Mouse (Mus musculus) stomach, embryonic 14.5 days (tissue): ENCODE data around the gene Itgb7. TPM values are rescaled to one million over a fixed set of nuclear protein-coding genes. Genes with fewer than 3 reads are reported as not detected.

Experiments
- ATAC-seq: fragments of 200-750 bp; cut with Nextera tagmentation; 2 replicates; pipeline ENCODE4 v1.8.0; 2017; ENCODE audit warnings: low read depth, moderate TSS enrichment; ENCODE audit not compliant: insufficient number of reproducible peaks, insufficient read depth, low FRiP score
- H3K27ac ChIP-seq: fragments of 300-500 bp; sonication (generic); 2 replicates; pipeline ENCODE4 v1.5.1; 2014; ENCODE audit warnings: mild to moderate bottlenecking, low read length, moderate library complexity, mixed read lengths
- H3K27me3 ChIP-seq: fragments of 300-500 bp; sonication (generic); 2 replicates; pipeline ENCODE4 v1.6.1; 2014; ENCODE audit warnings: low read length, control low read depth, mixed read lengths; ENCODE audit not compliant: control insufficient read depth, insufficient read depth
- H3K36me3 ChIP-seq: fragments of 300-500 bp; sonication (generic); 2 replicates; pipeline ENCODE4 v1.6.1; 2014; ENCODE audit warnings: mild to moderate bottlenecking, control low read depth, low read length, moderate library complexity, mixed read lengths; ENCODE audit not compliant: control insufficient read depth, insufficient read depth
- H3K4me1 ChIP-seq: fragments of 300-500 bp; sonication (generic); 2 replicates; pipeline ENCODE4 v1.6.1; 2014; ENCODE audit warnings: low read length, control low read depth, mixed read lengths; ENCODE audit not compliant: control insufficient read depth, insufficient read depth
- H3K4me2 ChIP-seq: fragments of 300-500 bp; sonication (generic); replicated peaks from 2 replicates; pipeline ENCODE4 v1.6.1; 2014; ENCODE audit warnings: low read depth, low read length, control low read depth
- H3K4me3 ChIP-seq: fragments of 300-500 bp; sonication (generic); 2 replicates; pipeline ENCODE4 v1.5.1; 2014; ENCODE audit warnings: low read depth, low read length, control low read depth
- H3K9ac ChIP-seq: fragments of 300-500 bp; sonication (generic); replicated peaks from 2 replicates; pipeline ENCODE4 v1.6.1; 2014; ENCODE audit warnings: low read depth, mild to moderate bottlenecking, control low read depth, low read length, moderate library complexity, mixed read lengths
- H3K9me3 ChIP-seq: fragments of 300-500 bp; sonication (generic); 2 replicates; pipeline ENCODE4 v1.6.1; 2016; ENCODE audit warnings: low read depth, low read length, control low read depth; ENCODE audit not compliant: control insufficient read depth
- WGBS: fragments of 180-500 bp; shearing (Covaris S2); extraction: QIAGEN DNeasy Blood & Tissue Kit; methylation state at CpG from one replicate; pipeline ENCODE4 v1.1.7; 2014; 5-methylcytosine and 5-hydroxymethylcytosine counted together
- polyA plus RNA-seq: library from polyadenylated mRNA; unstranded; fragments of >200 nt; fragmentation: Nextera tagmentation; extraction: Ambion mirVana; gene quantifications from 2 replicates; pipeline ENCODE4 v1.2.1, GENCODE M21; 2014

The Itgb7 gene
- 5.8 and 9.9 TPM in 2 replicates for polyA plus RNA-seq

GRCm38 (mm10) chr15:102231748-102232147, at the start of gene Itgb7:
Gene Itgb7 (minus strand): TSS chr15:102231944.
- WGBS = 27% methylated on average over 6 of the region's 6 CpGs
- ATAC-seq = 0 out of 2 replicates have a peak, but pooled peaks have one; percentile 42
- no peaks in the 10 kb centered on the region for H3K27me3 ChIP-seq
- no peak within 1 kb of the TSS for H3K27ac ChIP-seq
- H3K4me2 ChIP-seq = 0 out of 2 replicates have a peak within 1 kb of the TSS, but pooled peaks have one; percentile 3
- peaks cover 28% of the 10 kb centered on the region for H3K4me1 ChIP-seq
- H3K9ac ChIP-seq = no peak within 1 kb of the TSS
- no peak within 1 kb of the TSS for H3K4me3 ChIP-seq
- H3K36me3 ChIP-seq = peaks cover 5% of the 10 kb centered on the region
- no peaks in the 10 kb centered on the region for H3K9me3 ChIP-seq

- no peak for ATAC-seq
- Histone ChIP-seq H3K9me3 (no peaks in the 10 kb centered on the region), H3K27ac (0 out of 2 replicates have a peak overlapping the region, but pooled peaks have one; percentile 89), H3K9ac (no peak overlapping the region), H3K4me3 (peak overlapping the region; percentile 81; the same call in 1 of the 2 replicates), H3K36me3 (peaks cover 10% of the 10 kb centered on the region), H3K27me3 (no peaks in the 10 kb centered on the region), H3K4me1 (peaks cover 11% of the 10 kb centered on the region; the same call in 1 of the 2 replicates), H3K4me2 (peak overlapping the region; percentile 89; the same call in 1 of the 2 replicates)
- 95% methylated on average over 19 of the region's 19 CpGs for WGBS
Observed at GRCm38 (mm10) chr15:102280623-102281022, 48.9 kb upstream of the Itgb7 start.

DNA sequence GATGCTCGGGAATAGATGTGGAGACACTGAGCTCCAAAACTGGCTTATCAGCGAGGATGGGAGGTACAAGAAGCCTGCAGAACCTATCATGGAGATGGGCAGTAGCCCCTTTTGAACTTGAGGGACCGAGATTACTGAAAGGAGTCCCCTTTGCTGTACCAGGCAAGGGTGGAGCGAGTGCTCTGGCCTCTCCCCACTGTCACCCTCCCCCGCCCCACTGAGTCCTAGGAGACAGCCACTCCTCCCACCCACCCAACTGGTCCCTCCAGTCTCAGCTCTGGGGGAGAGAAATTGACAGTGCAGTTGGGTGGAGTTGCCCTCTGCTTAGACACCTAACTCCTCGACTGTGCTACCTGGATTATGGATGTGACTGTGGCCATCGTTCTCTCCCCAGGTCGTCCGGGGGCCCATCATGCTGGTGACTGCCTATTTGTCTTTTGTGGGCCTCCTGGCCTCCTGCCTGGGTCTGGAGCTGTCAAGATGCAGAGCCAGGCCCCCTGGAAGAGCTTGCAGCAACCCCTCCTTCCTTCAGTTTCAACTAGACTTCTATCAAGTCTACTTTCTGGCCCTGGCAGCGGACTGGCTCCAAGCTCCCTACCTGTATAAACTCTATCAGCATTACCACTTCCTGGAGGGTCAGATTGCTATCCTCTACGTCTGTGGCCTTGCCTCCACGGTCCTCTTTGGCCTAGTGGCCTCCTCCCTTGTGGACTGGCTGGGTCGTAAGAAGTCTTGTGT, 48.2 kb upstream of the Itgb7 start:
- peak overlapping the region; percentile 80 for H3K9ac ChIP-seq
- H3K9me3 ChIP-seq = no peaks in the 10 kb centered on the region
- peak overlapping the region; percentile 89 for H3K4me2 ChIP-seq
- WGBS = 22% methylated on average over 13 of the region's 13 CpGs
- peaks cover 10% of the 10 kb centered on the region for H3K36me3 ChIP-seq
- peak overlapping the region; percentile 81 for H3K4me3 ChIP-seq
- peaks cover 11% of the 10 kb centered on the region; the same call in 1 of the 2 replicates for H3K4me1 ChIP-seq
- H3K27ac ChIP-seq = peak overlapping the region; percentile 89; the same call in 1 of the 2 replicates
- ATAC-seq = peak; percentile 20; the same call in 1 of the 2 replicates
- H3K27me3 ChIP-seq = no peaks in the 10 kb centered on the region

GRCm38 (mm10) chr15:102279092-102279782, 47.5 kb upstream of the Itgb7 start, which contains the start of gene Mfsd5:
Gene Mfsd5 (plus strand): TSS chr15:102279454.
- peak; percentile 95 for ATAC-seq
- peaks cover 11% of the 10 kb centered on the region; the same call in 1 of the 2 replicates for H3K4me1 ChIP-seq
- H3K9ac ChIP-seq = peak within 1 kb of the TSS; percentile 80
- H3K9me3 ChIP-seq = no peaks in the 10 kb centered on the region
- no peaks in the 10 kb centered on the region for H3K27me3 ChIP-seq
- H3K27ac ChIP-seq = peak within 1 kb of the TSS; percentile 89; the same call in 1 of the 2 replicates
- peak within 1 kb of the TSS; percentile 81 for H3K4me3 ChIP-seq
- peaks cover 10% of the 10 kb centered on the region for H3K36me3 ChIP-seq
- WGBS = under 1% methylated on average over 65 of the region's 65 CpGs
- H3K4me2 ChIP-seq = peak within 1 kb of the TSS; percentile 89

DNA sequence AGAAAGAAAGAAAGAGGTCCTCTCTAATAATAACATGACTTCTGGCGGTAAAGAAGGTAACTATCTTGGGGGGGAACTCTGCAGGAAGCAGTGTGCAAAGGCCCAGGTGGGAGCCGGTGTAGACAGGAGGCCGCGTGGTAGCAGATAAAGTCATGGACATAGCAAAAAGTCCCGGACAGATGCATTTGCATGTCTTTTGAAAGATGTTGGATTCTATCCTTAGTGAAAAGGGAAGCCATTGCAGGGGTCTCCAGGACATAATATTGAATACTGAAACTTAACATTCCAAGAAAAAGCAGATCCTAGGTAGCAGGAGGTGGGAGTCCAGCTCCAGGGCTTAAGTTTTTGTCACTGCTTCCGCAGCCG, 47.0 kb upstream of the Itgb7 start:
- WGBS = 27% methylated on average over 7 of the region's 7 CpGs
- no peak for ATAC-seq
- H3K9ac ChIP-seq = peak overlapping the region; percentile 80; the same call in 1 of the 2 replicates
- H3K27me3 ChIP-seq = no peaks in the 10 kb centered on the region
- H3K4me2 ChIP-seq = peak overlapping the region; percentile 84
- peak overlapping the region; percentile 89; the same call in 1 of the 2 replicates for H3K27ac ChIP-seq
- peaks cover 11% of the 10 kb centered on the region; the same call in 1 of the 2 replicates for H3K4me1 ChIP-seq
- H3K4me3 ChIP-seq = peak overlapping the region; percentile 81
- H3K36me3 ChIP-seq = peaks cover 10% of the 10 kb centered on the region
- H3K9me3 ChIP-seq = no peaks in the 10 kb centered on the region

DNA sequence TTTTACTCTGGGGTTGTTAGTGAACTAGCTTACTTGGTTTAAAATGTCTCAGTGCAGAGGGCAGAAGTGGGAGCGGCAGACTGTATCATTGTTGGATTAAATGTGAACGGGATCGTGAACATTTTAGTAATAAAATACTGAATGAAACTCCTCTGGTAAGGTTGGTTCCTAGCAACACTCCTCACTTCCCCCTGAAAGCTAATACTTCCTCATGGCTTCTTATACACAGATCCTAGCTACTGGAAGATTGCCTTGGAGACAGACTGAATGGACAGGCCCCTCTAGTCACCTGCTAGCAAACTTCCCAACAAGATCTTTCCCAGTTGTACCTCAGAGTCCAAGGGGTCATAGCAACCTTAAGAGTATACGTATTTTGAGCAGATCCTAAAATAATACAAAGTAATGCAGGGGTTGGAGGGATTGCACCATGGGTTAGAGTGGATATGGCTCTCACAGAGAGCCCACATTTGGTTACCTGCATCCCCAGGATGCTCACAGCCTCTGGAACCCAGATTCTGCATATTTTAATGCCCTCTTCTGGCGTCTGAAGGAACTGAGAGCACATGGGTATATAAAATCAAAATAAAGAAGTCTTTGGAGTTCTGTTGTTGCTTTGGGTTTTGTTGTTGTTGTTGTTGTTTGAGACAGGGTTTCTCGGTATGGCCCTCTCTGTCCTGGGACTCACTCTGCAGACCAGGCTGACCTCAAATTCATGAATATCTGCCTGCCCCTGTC, 42.4 kb upstream of the Itgb7 start:
- Histone ChIP-seq H3K4me1 (peaks cover 17% of the 10 kb centered on the region; the same call in 1 of the 2 replicates), H3K9ac (no peak overlapping the region), H3K36me3 (no peaks in the 10 kb centered on the region), H3K27ac (no peak overlapping the region), H3K4me3 (no peak overlapping the region), H3K9me3 (no peaks in the 10 kb centered on the region), H3K4me2 (no peak overlapping the region), H3K27me3 (no peaks in the 10 kb centered on the region)
- 72% methylated on average over 6 of the region's 6 CpGs for WGBS
- ATAC-seq = no peak

DNA sequence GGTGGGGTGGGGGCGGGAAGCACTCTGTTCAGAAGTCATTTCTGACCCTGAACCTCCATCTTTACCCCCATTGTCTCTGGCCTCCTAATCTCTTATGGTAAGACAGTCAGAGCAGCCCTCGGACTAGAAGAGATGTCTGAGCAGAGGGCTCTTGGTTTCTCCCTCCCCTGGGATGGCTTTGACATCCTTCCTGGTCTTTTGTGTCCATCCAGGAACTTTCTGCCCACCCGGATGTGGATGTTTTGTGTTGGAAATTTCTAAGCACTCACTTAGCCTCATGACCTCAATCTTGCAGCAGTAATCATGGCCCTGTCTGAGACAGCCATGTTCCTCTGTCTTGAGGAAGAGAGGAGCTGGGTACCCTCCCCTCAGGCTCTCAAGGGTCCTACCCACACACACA, 39.7 kb upstream of the Itgb7 start:
- Histone ChIP-seq H3K27me3 (no peaks in the 10 kb centered on the region), H3K9me3 (no peaks in the 10 kb centered on the region), H3K36me3 (no peaks in the 10 kb centered on the region), H3K4me1 (peaks cover 12% of the 10 kb centered on the region; the same call in 1 of the 2 replicates), H3K9ac (no peak overlapping the region), H3K27ac (no peak overlapping the region), H3K4me2 (peak overlapping the region; percentile 40), H3K4me3 (no peak overlapping the region)
- ATAC-seq = no peak
- 40% methylated on average over 3 of the region's 3 CpGs for WGBS
